Mouse (Mus musculus): ENCODE measurements around the gene Zfp46.

DNA sequence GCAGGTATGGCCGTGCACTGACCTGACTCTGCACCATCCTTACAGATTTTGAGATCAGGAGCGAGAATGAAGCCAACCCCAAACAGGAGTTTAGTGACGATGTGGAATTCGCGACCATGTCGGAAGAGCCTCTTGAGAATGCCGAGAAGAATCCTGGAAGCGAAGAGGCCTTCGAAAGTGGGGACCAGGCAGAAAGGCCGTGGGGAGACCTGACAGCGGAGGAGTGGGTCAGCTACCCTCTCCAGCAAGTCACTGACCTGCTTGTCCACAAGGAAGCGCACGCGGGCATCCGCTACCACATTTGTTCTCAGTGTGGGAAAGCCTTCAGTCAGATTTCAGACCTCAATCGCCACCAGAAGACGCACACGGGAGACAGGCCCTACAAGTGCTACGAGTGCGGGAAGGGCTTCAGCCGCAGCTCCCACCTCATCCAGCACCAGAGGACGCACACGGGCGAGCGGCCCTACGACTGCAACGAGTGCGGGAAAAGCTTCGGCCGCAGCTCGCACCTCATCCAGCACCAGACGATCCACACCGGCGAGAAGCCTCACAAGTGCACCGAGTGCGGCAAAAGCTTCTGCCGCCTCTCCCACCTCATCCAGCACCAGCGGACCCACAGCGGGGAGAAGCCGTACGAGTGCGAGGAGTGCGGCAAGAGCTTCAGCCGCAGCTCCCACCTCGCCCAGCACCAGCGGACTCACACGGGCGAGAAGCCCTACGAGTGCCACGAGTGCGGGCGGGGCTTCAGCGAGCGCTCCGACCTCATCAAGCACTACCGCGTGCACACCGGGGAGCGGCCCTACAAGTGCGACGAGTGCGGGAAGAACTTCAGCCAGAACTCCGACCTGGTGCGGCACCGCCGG lies 5.7 kb downstream of the Zfp46 start:
- TF ChIP-seq CTCF (IDR thresholded peaks at IDR 0.05; ENCODE audit: low read depth) = no peak
- TF ChIP-seq EP300 (IDR thresholded peaks at IDR 0.05; ENCODE audit: low read depth) = no peak

All from liver, postnatal 0 days (tissue).